Mouse (Mus musculus) WW6 (cell line): Measurements from ENCODE around the gene Invs.

Experiments used
- DNase-seq: peaks from one replicate; pipeline ENCODE4 v3.0.0-alpha.2; 2013; ENCODE audit warnings: low read depth, low spot score

Gene Invs

DNA sequence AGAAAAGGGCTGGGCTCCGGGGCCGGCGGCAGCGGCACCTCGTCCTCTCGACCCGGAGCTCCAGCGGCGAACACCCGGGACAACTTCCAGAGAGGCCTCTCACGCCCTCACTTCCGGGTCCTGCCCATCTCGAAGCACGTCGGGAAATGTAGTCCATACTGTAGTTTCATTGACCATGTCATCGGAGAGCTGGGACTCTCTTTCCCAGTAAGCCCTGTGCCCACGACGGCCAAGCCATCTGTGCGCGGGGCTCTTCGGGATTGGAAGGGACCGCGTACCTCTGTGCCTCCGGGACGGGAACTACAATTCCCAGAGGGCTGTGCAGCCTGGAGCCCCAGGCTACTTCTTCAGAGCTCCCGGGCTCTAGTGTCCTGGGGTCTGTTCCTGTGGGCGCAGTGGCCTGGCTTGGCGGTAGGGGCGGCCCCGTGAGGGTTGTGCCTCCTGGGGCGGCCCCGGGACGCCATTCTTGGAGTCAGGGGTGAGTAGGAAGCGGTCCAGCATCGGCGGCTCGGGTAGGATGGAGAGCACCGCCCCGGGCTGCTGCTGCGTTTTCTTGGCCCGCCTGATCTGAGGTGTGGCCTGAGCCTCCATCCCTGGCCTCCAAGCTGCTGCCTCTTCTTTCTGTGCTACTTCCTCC lies at the start of gene Invs, which contains the start of gene Erp44:
Gene Invs, plus strand, starts transcription at position 263 of the 637 bp plus-strand sequence.
Gene Erp44, minus strand, starts transcription at position 61 of the 637 bp plus-strand sequence.
- peak; percentile 92 for DNase-seq

- no peak for DNase-seq
Measured at GRCm38 (mm10) chr4:48236721-48237120, 42.8 kb upstream of the Invs start.

GRCm38 (mm10) chr4:48239046-48239445 lies 40.5 kb upstream of the Invs start:
- no peak for DNase-seq

GRCm38 (mm10) chr4:48242482-48242881 lies 37.1 kb upstream of the Invs start:
- no peak for DNase-seq

GRCm38 (mm10) chr4:48243737-48244136 lies 35.8 kb upstream of the Invs start:
- no peak for DNase-seq

DNA sequence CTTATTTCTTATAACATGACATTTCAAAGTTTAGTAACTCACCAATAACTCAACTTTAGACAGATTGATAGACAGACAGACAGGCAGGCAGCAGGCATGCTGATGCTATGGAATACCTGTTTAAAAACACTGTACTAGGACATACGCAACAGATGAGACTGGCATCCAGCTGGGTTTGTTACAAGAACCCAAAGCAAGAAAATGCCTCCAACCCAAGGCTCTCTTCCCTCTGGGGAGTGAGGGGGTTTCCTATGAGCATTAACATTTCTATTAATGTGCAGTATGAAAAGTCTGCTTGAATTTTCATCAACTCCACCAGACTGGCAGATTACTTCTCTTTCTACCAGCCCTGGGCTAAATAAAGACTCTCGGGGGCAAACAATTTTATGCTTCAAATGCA lies 35.3 kb upstream of the Invs start:
- no peak for DNase-seq

- DNase-seq, result no peak
Measured at GRCm38 (mm10) chr4:48253266-48253665, 26.3 kb upstream of the Invs start.

DNA sequence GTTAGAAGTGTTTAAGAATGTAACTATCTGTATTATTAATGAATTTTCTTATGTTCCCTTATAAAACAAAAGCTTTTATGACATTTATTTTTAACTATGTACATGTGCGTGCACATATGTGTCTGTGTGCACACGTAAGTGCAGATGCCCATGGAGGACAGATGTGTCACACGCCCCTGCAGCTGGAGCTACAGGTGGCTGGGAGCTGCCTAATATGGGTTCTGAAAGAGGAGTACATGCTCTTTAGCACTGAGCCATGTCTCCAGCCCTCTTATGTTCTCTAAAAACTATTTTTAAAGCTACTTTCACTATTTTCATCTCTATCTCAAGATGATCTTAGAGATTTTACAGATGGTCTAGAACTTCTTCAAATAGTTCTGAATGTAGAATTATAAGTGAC lies 21.5 kb upstream of the Invs start:
- DNase-seq, result no peak

GRCm38 (mm10) chr4:48267683-48268082 lies 11.9 kb upstream of the Invs start:
- DNase-seq, result no peak

DNA sequence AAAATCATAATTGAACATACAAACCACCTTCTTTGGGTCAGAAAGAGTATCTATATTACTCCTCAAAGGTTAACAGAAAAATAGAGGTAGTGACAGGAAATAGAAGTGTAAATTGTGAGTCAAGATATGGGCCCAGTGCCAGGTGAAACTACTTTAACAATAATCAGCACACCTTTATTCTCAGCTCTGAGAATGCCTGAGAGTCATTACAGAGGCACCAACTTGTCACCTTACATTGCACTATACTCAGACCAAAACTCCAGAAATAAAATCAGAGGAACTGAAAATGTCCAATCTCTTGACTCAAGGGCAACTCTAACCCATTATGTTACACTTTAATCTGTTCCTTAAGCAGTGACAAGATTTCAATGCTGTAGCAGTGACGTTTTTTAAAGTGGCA lies 11.4 kb upstream of the Invs start:
- no peak for DNase-seq

- DNase-seq, result no peak
Measured at GRCm38 (mm10) chr4:48270532-48270931, 9.0 kb upstream of the Invs start.

DNA sequence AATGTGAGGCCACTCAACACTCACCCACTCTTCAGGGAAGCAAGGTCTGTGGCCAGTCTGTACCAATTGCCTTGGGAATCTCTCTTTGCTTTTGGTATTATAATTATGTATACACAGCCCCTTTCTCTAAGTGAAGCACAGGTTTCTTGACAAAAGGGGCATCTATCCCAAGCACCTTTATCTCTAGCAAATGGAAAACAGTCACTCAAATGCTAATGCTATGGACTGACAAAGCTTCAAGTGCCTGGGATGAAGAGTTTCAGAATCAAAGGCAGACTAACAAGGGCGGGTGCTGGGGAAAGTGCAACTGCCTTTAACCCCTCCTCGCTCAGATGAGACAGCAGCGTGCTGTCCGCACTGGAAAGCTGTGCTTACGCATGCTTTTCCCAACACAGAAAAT lies 7.7 kb upstream of the Invs start:
- peak; percentile 48 for DNase-seq

DNA sequence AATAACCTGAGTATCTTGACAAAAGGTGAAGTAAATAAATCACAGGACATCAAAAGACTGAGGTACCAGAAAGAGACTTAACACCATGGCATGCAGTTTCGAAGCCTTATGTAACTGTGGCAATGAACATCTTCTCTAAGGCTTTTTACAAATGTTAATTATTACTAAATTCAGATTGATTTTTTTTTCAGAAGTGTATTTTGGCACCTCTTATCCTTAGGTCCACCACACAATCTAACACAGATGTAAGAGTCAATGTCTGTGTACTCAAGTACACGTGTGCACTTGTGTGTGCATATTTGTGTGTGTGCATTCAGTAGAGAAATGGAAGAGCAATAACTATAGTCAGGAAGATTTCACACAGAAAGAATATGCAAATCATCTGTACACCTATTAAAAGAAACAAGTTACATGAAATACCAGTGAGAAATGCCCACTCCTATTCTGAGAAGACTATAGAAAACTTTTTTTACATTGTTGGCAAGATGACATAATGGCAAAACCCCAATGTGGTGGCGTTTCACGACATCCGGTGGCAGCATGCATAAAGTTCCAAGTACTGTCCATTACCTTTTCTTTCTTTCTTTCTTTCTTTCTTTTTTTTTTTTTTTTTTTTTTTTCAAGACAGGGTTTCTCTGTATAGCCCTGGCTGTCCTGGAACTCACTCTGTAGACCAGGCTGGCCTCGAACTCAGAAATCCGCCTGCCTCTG lies 6.3 kb upstream of the Invs start:
- DNase-seq, result no peak

DNA sequence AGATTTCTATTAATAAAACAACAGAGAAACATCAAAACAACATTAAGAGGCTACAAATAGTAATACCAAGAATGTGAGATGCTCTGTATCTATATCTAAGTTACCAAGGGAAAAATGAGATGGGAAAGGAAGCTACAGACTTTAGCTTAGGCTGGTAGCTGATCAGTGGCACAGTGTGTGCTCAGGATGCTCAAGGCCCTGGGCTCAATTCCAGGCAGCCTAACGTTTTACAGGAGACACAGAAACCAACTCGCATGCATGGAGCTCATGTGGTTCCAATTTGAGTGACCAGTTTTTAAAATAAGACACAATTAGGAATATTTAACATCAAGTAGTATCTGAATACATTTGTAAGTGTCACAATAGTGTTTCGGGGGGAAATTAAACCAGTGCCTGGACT lies 3.8 kb upstream of the Invs start:
- DNase-seq, result no peak

- no peak for DNase-seq
Measured at GRCm38 (mm10) chr4:48277011-48277410, 2.5 kb upstream of the Invs start.

DNA sequence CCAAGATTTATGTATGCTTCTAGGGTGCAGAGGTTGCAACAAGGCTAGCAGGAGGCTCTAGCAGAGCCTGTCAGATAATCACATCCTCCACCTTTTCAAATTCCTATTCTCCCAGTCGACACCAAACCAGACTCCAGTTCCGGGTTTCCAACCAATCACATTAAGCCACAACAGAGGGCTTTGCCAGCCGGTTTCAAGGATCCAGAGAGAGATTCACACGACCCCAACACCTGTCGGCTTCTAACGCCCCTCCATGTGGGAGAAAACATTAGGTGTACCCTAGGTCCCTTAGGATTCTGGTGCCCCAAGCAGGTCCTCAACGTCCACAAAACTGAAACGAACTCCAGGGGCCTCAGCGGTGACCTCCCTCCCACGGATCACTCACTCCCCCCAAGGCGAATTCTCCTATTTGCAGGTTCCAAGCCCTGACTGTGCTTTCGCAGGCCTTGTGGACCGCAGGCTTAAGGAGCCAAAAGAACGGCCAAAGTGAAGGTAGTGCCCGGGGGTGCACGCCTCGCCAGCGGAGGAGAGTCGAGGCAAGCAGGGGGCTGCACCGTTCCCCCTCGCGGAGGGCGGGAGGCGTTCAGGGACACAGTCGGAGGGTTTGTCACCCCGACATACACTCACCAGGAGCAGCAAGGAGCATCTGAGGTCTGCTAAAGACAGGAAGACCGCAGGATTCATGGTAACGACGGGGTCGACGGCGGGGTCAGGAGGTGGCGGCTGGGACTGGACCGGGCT lies 633 bp upstream of the Invs start:
- DNase-seq, result peak; percentile 9

DNA sequence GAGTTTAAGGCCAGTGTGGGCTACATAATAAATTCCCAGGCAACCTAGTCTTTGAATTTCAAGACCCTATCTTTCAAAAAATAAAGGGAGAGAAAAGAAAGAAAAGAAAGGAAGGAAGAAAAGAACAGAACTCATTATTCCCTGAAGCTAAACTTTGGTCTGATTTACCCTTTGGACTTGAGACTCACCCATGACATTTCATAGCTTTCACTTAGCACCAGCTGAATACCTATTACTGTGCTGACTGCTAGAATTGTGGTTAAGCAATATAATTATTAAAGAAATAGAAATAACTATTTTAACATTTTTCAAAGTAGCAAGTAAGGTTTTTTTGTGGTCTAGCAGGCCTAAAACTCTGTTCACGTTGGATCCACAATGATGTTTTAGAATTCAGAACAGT lies 1.6 kb downstream of the Invs start:
- DNase-seq, result no peak

GRCm38 (mm10) chr4:48287086-48287757 lies 7.7 kb downstream of the Invs start:
- DNase-seq, result no peak

GRCm38 (mm10) chr4:48314814-48315213 lies 35.3 kb downstream of the Invs start:
- DNase-seq, result no peak

- DNase-seq, result no peak
Measured at GRCm38 (mm10) chr4:48316036-48316435, 36.5 kb downstream of the Invs start.

- no peak for DNase-seq
Measured at GRCm38 (mm10) chr4:48321276-48321675, 41.7 kb downstream of the Invs start.

DNA sequence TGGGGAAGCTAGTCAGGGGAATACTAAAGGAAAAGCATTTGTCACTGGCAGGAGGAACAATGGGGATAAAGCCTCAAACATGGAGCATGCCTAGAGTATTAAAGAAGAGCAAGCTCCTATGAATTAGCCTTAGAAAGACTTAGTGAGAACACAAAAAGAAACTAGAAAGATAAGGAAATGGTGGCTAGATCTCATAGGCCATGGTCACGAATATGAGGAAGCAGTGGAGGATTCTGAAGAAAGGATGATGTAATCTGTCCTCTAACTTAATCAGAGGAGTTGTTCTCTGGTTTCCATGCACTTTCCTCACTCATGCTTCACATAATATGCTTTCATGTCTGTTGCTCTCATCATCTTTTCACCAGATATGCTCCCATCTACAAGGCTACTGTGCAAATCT lies 42.5 kb downstream of the Invs start:
- no peak for DNase-seq
